Mouse (Mus musculus): ENCODE results near the gene Emilin2. TPM values are rescaled to one million over a fixed set of nuclear protein-coding genes. Genes with fewer than 3 reads are reported as not detected.

Gene Emilin2
- polyA plus RNA-seq, 1 experiment from 2014 or later, result 13.3 TPM

- ATAC-seq (ENCODE audit: insufficient read depth, low FRiP score, low TSS enrichment), result no peak
- no peak overlapping the region for H3K4me3 ChIP-seq (ENCODE audit: low read depth, low read length)
- no peaks in the 10 kb centered on the region for H3K36me3 ChIP-seq (ENCODE audit: control insufficient read depth, insufficient read depth, low read length)
- DNase-seq (ENCODE audit: low spot score), result peak; percentile 50
- no peak overlapping the region for H3K27ac ChIP-seq (ENCODE audit: low read depth, low read length)
- H3K4me2 ChIP-seq (ENCODE audit: low read depth), result no peak overlapping the region
- no peak overlapping the region for H3K9ac ChIP-seq (ENCODE audit: low read length)
- no peaks in the 10 kb centered on the region for H3K4me1 ChIP-seq (ENCODE audit: control insufficient read depth, insufficient read depth, low read length)
- H3K27me3 ChIP-seq (ENCODE audit: control insufficient read depth, insufficient read depth, low read length), result no peaks in the 10 kb centered on the region
- WGBS, result 25% methylated on average over 5 of the region's 5 CpGs
- H3K9me3 ChIP-seq (ENCODE audit: control insufficient read depth, low read length), result no peaks in the 10 kb centered on the region
These were observed 86.7 kb downstream of the Emilin2 start for GRCm38 (mm10) chr17:71225091-71225490.

- WGBS, result 83% methylated on average over 2 of the region's 2 CpGs
- no peak for DNase-seq (ENCODE audit: low spot score)
- Histone ChIP-seq H3K4me3 (ENCODE audit: low read depth, low read length) (no peak overlapping the region), H3K9ac (ENCODE audit: low read length) (no peak overlapping the region), H3K27me3 (ENCODE audit: control insufficient read depth, insufficient read depth, low read length) (no peaks in the 10 kb centered on the region), H3K4me1 (ENCODE audit: control insufficient read depth, insufficient read depth, low read length) (no peaks in the 10 kb centered on the region), H3K9me3 (ENCODE audit: control insufficient read depth, low read length) (no peaks in the 10 kb centered on the region), H3K36me3 (ENCODE audit: control insufficient read depth, insufficient read depth, low read length) (no peaks in the 10 kb centered on the region), H3K4me2 (ENCODE audit: low read depth) (no peak overlapping the region), H3K27ac (ENCODE audit: low read depth, low read length) (no peak overlapping the region)
- no peak for ATAC-seq (ENCODE audit: insufficient read depth, low FRiP score, low TSS enrichment)
These were observed 87.3 kb downstream of the Emilin2 start for GRCm38 (mm10) chr17:71224521-71224920.

DNA sequence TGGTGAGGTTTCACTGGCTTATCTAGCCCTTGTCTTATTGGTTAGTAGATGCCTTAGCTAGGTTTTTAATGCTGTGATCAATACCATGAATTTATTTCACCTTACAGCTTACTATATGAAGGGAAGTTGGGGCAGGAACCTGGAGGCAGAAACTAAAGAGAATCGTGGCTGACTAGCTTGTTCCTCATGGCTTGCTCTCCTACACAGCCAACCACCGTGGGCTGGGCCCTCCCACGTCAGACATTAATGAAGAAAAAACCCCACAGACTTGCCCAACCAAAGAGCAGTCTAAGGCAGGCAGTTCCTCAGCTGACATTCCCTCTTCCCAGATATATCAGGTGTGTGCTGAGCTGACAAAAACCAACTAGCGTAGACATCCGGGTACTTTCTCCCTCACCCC, 88.1 kb downstream of the Emilin2 start:
- H3K4me3 ChIP-seq (ENCODE audit: low read depth, low read length), result no peak overlapping the region
- no peaks in the 10 kb centered on the region for H3K36me3 ChIP-seq (ENCODE audit: control insufficient read depth, insufficient read depth, low read length)
- no peak overlapping the region for H3K4me2 ChIP-seq (ENCODE audit: low read depth)
- no peak overlapping the region for H3K27ac ChIP-seq (ENCODE audit: low read depth, low read length)
- no peak for ATAC-seq (ENCODE audit: insufficient read depth, low FRiP score, low TSS enrichment)
- no peaks in the 10 kb centered on the region for H3K4me1 ChIP-seq (ENCODE audit: control insufficient read depth, insufficient read depth, low read length)
- H3K27me3 ChIP-seq (ENCODE audit: control insufficient read depth, insufficient read depth, low read length), result no peaks in the 10 kb centered on the region
- H3K9me3 ChIP-seq (ENCODE audit: control insufficient read depth, low read length), result no peaks in the 10 kb centered on the region
- WGBS, result 86% methylated on average over 5 of the region's 5 CpGs
- no peak overlapping the region for H3K9ac ChIP-seq (ENCODE audit: low read length)
- no peak for DNase-seq (ENCODE audit: low spot score)

DNA sequence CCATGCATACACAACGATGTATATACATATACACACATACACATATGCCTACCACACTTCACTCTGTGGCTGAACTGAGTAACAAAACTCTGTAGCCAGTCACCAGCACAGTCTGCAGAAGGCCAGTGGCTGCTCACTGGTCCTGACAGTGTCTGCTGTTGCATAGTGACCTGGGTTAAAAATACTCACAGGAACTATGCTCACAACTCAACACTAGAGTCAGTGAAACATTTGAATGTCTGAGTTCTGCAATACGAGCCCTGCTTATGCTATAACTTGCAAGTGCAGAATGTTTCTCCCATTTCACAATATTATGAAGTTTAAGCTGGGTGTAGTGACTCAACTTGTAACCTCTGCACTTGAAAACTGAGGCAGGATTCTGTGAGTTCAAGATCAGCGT, 90.4 kb downstream of the Emilin2 start:
- H3K9ac ChIP-seq (ENCODE audit: low read length), result no peak overlapping the region
- H3K27ac ChIP-seq (ENCODE audit: low read depth, low read length), result no peak overlapping the region
- H3K9me3 ChIP-seq (ENCODE audit: control insufficient read depth, low read length), result no peaks in the 10 kb centered on the region
- H3K4me2 ChIP-seq (ENCODE audit: low read depth), result no peak overlapping the region
- DNase-seq (ENCODE audit: low spot score), result no peak
- ATAC-seq (ENCODE audit: insufficient read depth, low FRiP score, low TSS enrichment), result no peak
- WGBS, result 89% methylated on average over 3 of the region's 3 CpGs
- no peaks in the 10 kb centered on the region for H3K4me1 ChIP-seq (ENCODE audit: control insufficient read depth, insufficient read depth, low read length)
- H3K4me3 ChIP-seq (ENCODE audit: low read depth, low read length), result no peak overlapping the region
- H3K36me3 ChIP-seq (ENCODE audit: control insufficient read depth, insufficient read depth, low read length), result 0 out of 2 replicates have a peak, but pooled peaks cover 3% of the 10 kb centered on the region
- no peaks in the 10 kb centered on the region for H3K27me3 ChIP-seq (ENCODE audit: control insufficient read depth, insufficient read depth, low read length)

GRCm38 (mm10) chr17:71217111-71217685, 94.6 kb downstream of the Emilin2 start:
- Histone ChIP-seq H3K4me1 (ENCODE audit: control insufficient read depth, insufficient read depth, low read length) (no peaks in the 10 kb centered on the region), H3K27ac (ENCODE audit: low read depth, low read length) (no peak overlapping the region), H3K27me3 (ENCODE audit: control insufficient read depth, insufficient read depth, low read length) (no peaks in the 10 kb centered on the region), H3K4me3 (ENCODE audit: low read depth, low read length) (no peak overlapping the region), H3K9me3 (ENCODE audit: control insufficient read depth, low read length) (no peaks in the 10 kb centered on the region), H3K36me3 (ENCODE audit: control insufficient read depth, insufficient read depth, low read length) (0 out of 2 replicates have a peak, but pooled peaks cover 3% of the 10 kb centered on the region), H3K4me2 (ENCODE audit: low read depth) (no peak overlapping the region), H3K9ac (ENCODE audit: low read length) (no peak overlapping the region)
- no peak for DNase-seq (ENCODE audit: low spot score)
- no peak for ATAC-seq (ENCODE audit: insufficient read depth, low FRiP score, low TSS enrichment)
- WGBS, result 92% methylated on average over 5 of the region's 5 CpGs

DNA sequence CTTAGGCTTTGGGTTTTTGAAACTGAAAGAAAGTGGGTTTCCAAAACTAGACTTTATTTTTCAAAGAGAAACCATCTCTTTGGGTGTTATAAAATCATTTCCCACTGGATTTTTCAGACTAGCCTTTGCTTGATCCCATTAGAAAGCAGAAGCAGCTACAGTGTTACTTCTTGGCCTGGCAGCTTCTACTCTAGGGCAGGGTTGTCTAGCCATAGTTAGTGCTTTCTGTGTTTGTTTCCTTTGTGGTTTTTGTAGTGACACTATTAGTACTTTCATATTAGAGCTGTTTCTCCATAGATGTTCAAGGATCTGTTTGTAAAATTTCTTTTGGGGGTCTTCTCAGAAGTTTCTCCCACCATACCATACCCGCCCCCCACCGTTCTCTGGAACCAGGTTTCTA, 95.5 kb downstream of the Emilin2 start:
- 87% methylated on average over 2 of the region's 2 CpGs for WGBS
- Histone ChIP-seq H3K4me2 (ENCODE audit: low read depth) (no peak overlapping the region), H3K9me3 (ENCODE audit: control insufficient read depth, low read length) (no peaks in the 10 kb centered on the region), H3K9ac (ENCODE audit: low read length) (no peak overlapping the region), H3K4me1 (ENCODE audit: control insufficient read depth, insufficient read depth, low read length) (no peaks in the 10 kb centered on the region), H3K4me3 (ENCODE audit: low read depth, low read length) (no peak overlapping the region), H3K27me3 (ENCODE audit: control insufficient read depth, insufficient read depth, low read length) (no peaks in the 10 kb centered on the region), H3K27ac (ENCODE audit: low read depth, low read length) (no peak overlapping the region), H3K36me3 (ENCODE audit: control insufficient read depth, insufficient read depth, low read length) (0 out of 2 replicates have a peak, but pooled peaks cover 3% of the 10 kb centered on the region)
- DNase-seq (ENCODE audit: low spot score) (no peak), ATAC-seq (ENCODE audit: insufficient read depth, low FRiP score, low TSS enrichment) (no peak)

DNA sequence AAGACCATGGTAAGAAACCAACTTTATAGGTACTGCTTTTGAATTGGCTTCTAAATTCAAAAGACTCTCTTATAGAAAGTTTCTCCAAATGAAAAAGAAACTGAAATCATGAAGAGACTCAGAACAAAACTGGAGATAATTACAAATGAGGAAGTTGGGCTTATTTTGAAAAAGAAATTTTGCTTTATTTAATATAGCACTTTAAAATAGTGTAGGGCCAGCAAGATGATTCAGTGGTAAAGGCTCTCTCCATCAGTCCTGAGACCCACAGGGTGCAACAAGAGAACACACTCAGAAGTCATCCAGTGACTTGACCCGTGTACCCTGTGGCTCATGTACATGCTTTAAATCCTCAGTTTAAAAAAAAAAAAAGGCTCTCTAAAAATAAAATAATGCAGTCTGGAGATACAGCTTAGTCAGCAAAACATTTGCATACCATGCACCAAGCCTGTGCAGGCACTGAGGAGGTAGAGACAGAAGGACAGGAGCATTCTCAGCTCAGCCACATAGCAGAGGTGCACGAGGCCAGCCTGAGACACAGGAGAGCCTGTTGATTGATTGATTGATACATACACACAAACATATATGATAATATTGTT, 96.4 kb downstream of the Emilin2 start:
- Histone ChIP-seq H3K27me3 (ENCODE audit: control insufficient read depth, insufficient read depth, low read length) (no peaks in the 10 kb centered on the region), H3K9ac (ENCODE audit: low read length) (no peak overlapping the region), H3K4me3 (ENCODE audit: low read depth, low read length) (no peak overlapping the region), H3K9me3 (ENCODE audit: control insufficient read depth, low read length) (no peaks in the 10 kb centered on the region), H3K4me1 (ENCODE audit: control insufficient read depth, insufficient read depth, low read length) (no peaks in the 10 kb centered on the region), H3K4me2 (ENCODE audit: low read depth) (no peak overlapping the region), H3K36me3 (ENCODE audit: control insufficient read depth, insufficient read depth, low read length) (0 out of 2 replicates have a peak, but pooled peaks cover 3% of the 10 kb centered on the region), H3K27ac (ENCODE audit: low read depth, low read length) (no peak overlapping the region)
- no peak for DNase-seq (ENCODE audit: low spot score)
- WGBS, result 77% methylated on average over 2 of the region's 2 CpGs
- no peak for ATAC-seq (ENCODE audit: insufficient read depth, low FRiP score, low TSS enrichment)

DNA sequence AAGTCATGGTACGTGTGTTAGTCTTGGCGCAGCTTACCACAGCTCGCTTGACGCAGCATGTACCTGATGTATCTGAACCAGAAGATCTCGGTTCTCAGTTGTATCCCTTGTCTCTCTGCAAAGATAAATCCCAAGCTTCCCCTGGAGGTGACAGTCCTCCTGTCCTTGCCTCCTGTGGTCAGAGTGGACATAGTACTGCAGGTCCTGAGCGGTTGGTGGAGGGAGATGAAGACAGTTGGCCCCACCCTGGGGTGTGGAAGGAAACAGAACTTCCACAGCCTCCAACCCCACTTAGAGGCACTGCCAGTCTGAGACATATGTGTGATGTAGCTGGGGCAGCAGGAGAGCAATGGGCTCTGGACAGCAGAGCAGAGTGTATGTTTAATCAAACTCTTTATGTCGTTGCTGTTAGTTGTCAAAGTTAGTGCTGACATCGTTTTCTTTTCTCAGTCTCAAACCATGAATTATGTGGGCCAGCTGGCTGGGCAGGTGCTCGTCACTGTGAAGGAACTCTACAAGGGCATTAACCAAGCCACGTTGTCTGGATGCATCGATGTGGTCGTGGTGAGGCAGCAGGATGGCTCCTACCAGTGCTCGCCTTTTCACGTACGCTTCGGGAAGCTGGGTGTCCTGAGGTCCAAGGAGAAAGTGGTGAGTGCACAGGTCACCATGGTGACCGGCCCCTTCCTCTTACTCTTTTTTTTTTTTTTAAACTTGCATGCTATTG, 97.1 kb downstream of the Emilin2 start:
- H3K36me3 ChIP-seq (ENCODE audit: control insufficient read depth, insufficient read depth, low read length), result 0 out of 2 replicates have a peak, but pooled peaks cover 3% of the 10 kb centered on the region
- H3K27me3 ChIP-seq (ENCODE audit: control insufficient read depth, insufficient read depth, low read length), result no peaks in the 10 kb centered on the region
- ATAC-seq (ENCODE audit: insufficient read depth, low FRiP score, low TSS enrichment), result no peak
- H3K27ac ChIP-seq (ENCODE audit: low read depth, low read length), result no peak overlapping the region
- WGBS, result 82% methylated on average over 17 of the region's 17 CpGs
- no peak for DNase-seq (ENCODE audit: low spot score)
- no peaks in the 10 kb centered on the region for H3K4me1 ChIP-seq (ENCODE audit: control insufficient read depth, insufficient read depth, low read length)
- H3K9me3 ChIP-seq (ENCODE audit: control insufficient read depth, low read length), result no peaks in the 10 kb centered on the region
- no peak overlapping the region for H3K4me3 ChIP-seq (ENCODE audit: low read depth, low read length)
- H3K9ac ChIP-seq (ENCODE audit: low read length), result no peak overlapping the region
- H3K4me2 ChIP-seq (ENCODE audit: low read depth), result no peak overlapping the region

GRCm38 (mm10) chr17:71213666-71214065, 98.1 kb downstream of the Emilin2 start:
- DNase-seq (ENCODE audit: low spot score) (no peak), ATAC-seq (ENCODE audit: insufficient read depth, low FRiP score, low TSS enrichment) (no peak)
- Histone ChIP-seq H3K4me3 (ENCODE audit: low read depth, low read length) (no peak overlapping the region), H3K27ac (ENCODE audit: low read depth, low read length) (no peak overlapping the region), H3K9ac (ENCODE audit: low read length) (no peak overlapping the region), H3K27me3 (ENCODE audit: control insufficient read depth, insufficient read depth, low read length) (no peaks in the 10 kb centered on the region), H3K4me1 (ENCODE audit: control insufficient read depth, insufficient read depth, low read length) (no peaks in the 10 kb centered on the region), H3K9me3 (ENCODE audit: control insufficient read depth, low read length) (no peaks in the 10 kb centered on the region), H3K4me2 (ENCODE audit: low read depth) (no peak overlapping the region), H3K36me3 (ENCODE audit: control insufficient read depth, insufficient read depth, low read length) (0 out of 2 replicates have a peak, but pooled peaks cover 3% of the 10 kb centered on the region)
- WGBS, result 78% methylated on average over 1 of the region's 1 CpGs
